Mouse (Mus musculus) heart, adult 2 months (tissue): ENCODE results near the gene Cfap57. TPM values are rescaled to one million over a fixed set of nuclear protein-coding genes. Genes with fewer than 3 reads are reported as not detected.
A peak's percentile ranks its signal among the peaks of the same experiment; 100 is the strongest.

Experiments used
- DNase-seq, 2 experiments: peaks; one replicate each; pipeline ENCODE4 v3.0.0; 2021
- H3K27ac ChIP-seq: fragments of 200-600 bp; 2 replicates; pipeline ENCODE4 v1.8.1; 2022
- H3K27me3 ChIP-seq: fragments of 200-500 bp; 2 replicates; pipeline ENCODE4 v1.6.1; 2012; ENCODE audit warnings: mild to moderate bottlenecking, low read length, inconsistent platforms, mixed read lengths; ENCODE audit not compliant: control insufficient read depth, insufficient read depth
- H3K36me3 ChIP-seq: fragments of 200-500 bp; 2 replicates; pipeline ENCODE4 v1.6.1; 2012; ENCODE audit warnings: low read length, inconsistent platforms; ENCODE audit not compliant: control insufficient read depth, insufficient read depth
- H3K4me1 ChIP-seq: fragments of 200-500 bp; 2 replicates; pipeline ENCODE4 v1.6.1; 2011; ENCODE audit warnings: low read length; ENCODE audit not compliant: control insufficient read depth, insufficient read depth
- H3K4me3 ChIP-seq: fragments of 200-600 bp; 2 replicates; pipeline ENCODE4 v1.8.1; 2022
- H3K79me2 ChIP-seq: fragments of 200-500 bp; replicated peaks from 2 replicates; pipeline ENCODE4 v1.6.1; 2012; ENCODE audit warnings: mild to moderate bottlenecking, inconsistent platforms, low read length, moderate library complexity, mixed read lengths; ENCODE audit not compliant: control insufficient read depth, insufficient read depth
- H3K9ac ChIP-seq: fragments of 200-500 bp; 2 replicates; pipeline ENCODE4 v1.6.1; 2012; ENCODE audit warnings: low read depth, mild to moderate bottlenecking, control low read depth, inconsistent platforms, low read length, mixed read lengths
- CTCF ChIP-seq: fragments of 200-600 bp; IDR thresholded peaks from 2 replicates; pipeline ENCODE4 v1.8.1; 2022; ENCODE audit warnings: antibody characterized with exemption, mild to moderate bottlenecking, moderate library complexity
- EP300 ChIP-seq: fragments of 200-500 bp; IDR thresholded peaks from 2 replicates; pipeline ENCODE4 v1.6.1; 2011; ENCODE audit warnings: low read depth, low read length, control low read depth; ENCODE audit not compliant: insufficient read depth
- POLR2A ChIP-seq: fragments of 200-500 bp; IDR thresholded peaks from 2 replicates; pipeline ENCODE4 v1.6.1; 2011; ENCODE audit warnings: mild to moderate bottlenecking, low read depth, low read length, control low read depth; ENCODE audit not compliant: insufficient read depth
- WGBS: fragments of 180-500 bp; shearing (Covaris S2); methylation state at CpG from one replicate; pipeline ENCODE4 v1.1.7; 2018; 5-methylcytosine and 5-hydroxymethylcytosine counted together
- intact Hi-C: fragments of 180-260 bp; cut with DNase I; formaldehyde crosslinking; loops from one replicate; pipeline ENCODE4 v1.15.1; 2025
- polyA plus RNA-seq: library from polyadenylated mRNA; depleted of rRNA; stranded (reverse); fragments of >200 nt; gene quantifications from 2 replicates; pipeline ENCODE4 v1.2.3, GENCODE M21; 2012; rRNA removed
- total RNA-seq, 2 experiments: library from RNA; stranded (reverse); gene quantifications; 2 replicates each; pipeline ENCODE4 v1.2.3; 2021

Cfap57 gene
- total and polyA plus RNA-seq, 3 experiments: 0.05 to 0.14 TPM; not detected in 1

DNA sequence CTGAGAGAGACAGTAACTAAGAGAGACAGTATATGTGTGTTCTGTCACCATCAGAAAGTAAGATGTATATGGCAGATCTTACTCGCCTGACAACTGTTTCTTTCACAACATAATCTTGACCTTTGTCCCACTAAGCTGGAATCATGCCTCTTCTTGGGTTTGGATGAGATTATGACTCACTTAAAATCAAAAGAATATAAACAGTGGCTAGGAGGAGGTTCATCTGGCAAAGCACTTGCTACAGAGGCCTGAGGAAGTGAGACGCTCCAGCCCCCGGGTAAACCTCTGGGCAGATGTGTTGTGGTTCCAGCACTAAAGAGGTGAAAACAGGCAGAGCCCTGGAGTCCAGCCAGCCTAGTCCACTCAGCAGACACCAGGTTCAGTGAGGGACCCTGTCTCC is 115.0 kb downstream of the Cfap57 start:
- Histone ChIP-seq H3K27me3 (no peaks in the 10 kb centered on the region), H3K79me2 (no peaks in the 10 kb centered on the region), H3K9ac (no peak overlapping the region), H3K36me3 (peaks cover 3% of the 10 kb centered on the region; the same call in 1 of the 2 replicates), H3K27ac (peak overlapping the region; percentile 65), H3K4me3 (no peak overlapping the region), H3K4me1 (peaks cover 5% of the 10 kb centered on the region)
- TF ChIP-seq POLR2A: no peak
- peak; percentile 70 for TF ChIP-seq EP300
- TF ChIP-seq CTCF: no peak
- peak in 1 of 2 experiments; percentile 37 for DNase-seq
- 17% methylated on average over 3 of the region's 3 CpGs for WGBS
- intact Hi-C loops: no loop called here

Other genes starting within 250 kb of the Cfap57 start
- gene Szt2, start 211.5 kb downstream of the Cfap57 start, total RNA-seq: 10 to 100 TPM; 10.1 to 11.1 TPM
- 15.3 and 15.5 TPM in 2 replicates for gene Szt2, start 211.5 kb downstream of the Cfap57 start, polyA plus RNA-seq
- gene Med8, start 211.4 kb downstream of the Cfap57 start, total RNA-seq: 10 to 100 TPM; 41.0 to 42.5 TPM
- gene Med8, start 211.4 kb downstream of the Cfap57 start, polyA plus RNA-seq: 19.0 and 20.8 TPM in 2 replicates
- gene Elovl1, start 192.7 kb downstream of the Cfap57 start, total RNA-seq: 10 to 100 TPM; 16.4 to 17.5 TPM
- gene Elovl1, start 192.7 kb downstream of the Cfap57 start, polyA plus RNA-seq: 66.4 and 74.4 TPM in 2 replicates
- gene Cdc20, start 183.4 kb downstream of the Cfap57 start, total RNA-seq: under 1 TPM; 0.76 to 0.96 TPM
- 1.6 and 2.3 TPM in 2 replicates for gene Cdc20, start 183.4 kb downstream of the Cfap57 start, polyA plus RNA-seq
- 1 to 10 TPM in 1 of 2 experiments, under 1 TPM in 1; 0.31 to 1.5 TPM for gene Mpl, start 163.3 kb downstream of the Cfap57 start, total RNA-seq
- gene Mpl, start 163.3 kb downstream of the Cfap57 start, polyA plus RNA-seq: 0.67 and 1.3 TPM in 2 replicates
- gene Tie1, start 130.7 kb downstream of the Cfap57 start, total RNA-seq: 10 to 100 TPM; 59.8 to 63.3 TPM
- 66.8 and 82.3 TPM in 2 replicates for gene Tie1, start 130.7 kb downstream of the Cfap57 start, polyA plus RNA-seq
- gene 2610528J11Rik, start 93.8 kb downstream of the Cfap57 start, total RNA-seq: not detected
- 0.37 TPM in 1 of 2 replicates, not detected in the other for gene 2610528J11Rik, start 93.8 kb downstream of the Cfap57 start, polyA plus RNA-seq
- gene Tmem125, start 76.7 kb downstream of the Cfap57 start, total RNA-seq: not detected
- gene Tmem125, start 76.7 kb downstream of the Cfap57 start, polyA plus RNA-seq: 0.44 and 0.70 TPM in 2 replicates
- 10 to 100 TPM; 34.1 to 38.1 TPM for gene Ebna1bp2, start within 50 bp of the Cfap57 start, total RNA-seq
- 20.0 and 22.4 TPM in 2 replicates for gene Ebna1bp2, start within 50 bp of the Cfap57 start, polyA plus RNA-seq
- gene Olfr62, start 38.2 kb upstream of the Cfap57 start, total RNA-seq: not detected
- gene Olfr62, start 38.2 kb upstream of the Cfap57 start, polyA plus RNA-seq: not detected in 2 replicates
- not detected for gene Olfr1342, start 72.0 kb upstream of the Cfap57 start, total RNA-seq
- gene Olfr1342, start 72.0 kb upstream of the Cfap57 start, polyA plus RNA-seq: not detected in 2 replicates
- gene Olfr1341, start 82.7 kb upstream of the Cfap57 start, total RNA-seq: not detected
- not detected in 2 replicates for gene Olfr1341, start 82.7 kb upstream of the Cfap57 start, polyA plus RNA-seq
- gene Olfr1340, start 99.4 kb upstream of the Cfap57 start, total RNA-seq: not detected
- not detected in 2 replicates for gene Olfr1340, start 99.4 kb upstream of the Cfap57 start, polyA plus RNA-seq
- not detected for gene Olfr1339, start 111.4 kb upstream of the Cfap57 start, total RNA-seq
- not detected in 2 replicates for gene Olfr1339, start 111.4 kb upstream of the Cfap57 start, polyA plus RNA-seq
- not detected for gene Olfr1338, start 138.0 kb upstream of the Cfap57 start, total RNA-seq
- gene Olfr1338, start 138.0 kb upstream of the Cfap57 start, polyA plus RNA-seq: not detected in 2 replicates
- not detected for gene Olfr1337, start 161.8 kb upstream of the Cfap57 start, total RNA-seq
- gene Olfr1337, start 161.8 kb upstream of the Cfap57 start, polyA plus RNA-seq: not detected in 2 replicates
- not detected for gene Olfr1335, start 189.2 kb upstream of the Cfap57 start, total RNA-seq
- not detected in 2 replicates for gene Olfr1335, start 189.2 kb upstream of the Cfap57 start, polyA plus RNA-seq
- gene Olfr1333, start 215.5 kb upstream of the Cfap57 start, total RNA-seq: not detected
- not detected in 2 replicates for gene Olfr1333, start 215.5 kb upstream of the Cfap57 start, polyA plus RNA-seq
- gene Olfr1331, start 243.9 kb upstream of the Cfap57 start, total RNA-seq: not detected
- not detected in 2 replicates for gene Olfr1331, start 243.9 kb upstream of the Cfap57 start, polyA plus RNA-seq